Comparison of ENCODE assay signal across 27 mouse cellular contexts in genomic region chr6:115434054-115434453, GRCm38 (mm10).
DNase-seq lines count a peak whose midpoint lies in the region; ATAC-seq and TF ChIP-seq lines count a peak whose summit lies in the region.
"Had no signal": no experiment of that assay in that cellular context is flagged by ENCODE, and none has a peak within 500 bp of the region (broad histone marks: within the 10 kb centered on the region; RNA-seq: fewer than 3 reads in every experiment).

No protein-coding gene starts in this region.

- no peaks in the 10 kb centered on the region for H3K36me3 ChIP-seq in G1E (replicated peaks)
- H3K36me3 ChIP-seq: embryonic facial prominence, embryonic 10.5 days; embryonic facial prominence, embryonic 13.5 days; forebrain, embryonic 12.5 days; forebrain, embryonic 15.5 days; heart, embryonic 12.5 days; heart, embryonic 15.5 days; hindbrain, embryonic 12.5 days; hindbrain, embryonic 15.5 days had no signal

- TF ChIP-seq CTCF in G1E (IDR thresholded peaks at IDR 0.05; ENCODE audit: low read depth, low read length) = no peak

- peak; percentile 89 for DNase-seq in 416B (ENCODE audit: low read depth)
- DNase-seq in G1E (ENCODE audit: low spot score) = no peak
- DNase-seq in gastrocnemius, postnatal 14 days = no peak
- DNase-seq in urinary bladder, adult 2 months (ENCODE audit: low spot score) = no peak
- DNase-seq: adrenal gland, adult 8-10 months; adrenal gland, postnatal 25 days; cerebellum, adult 18-20 months; cerebellum, adult 9-11 months; cerebellum, postnatal 25 days; embryo, embryonic 11 days; gastrocnemius, postnatal 36 days; heart, adult 11 months; heart, postnatal 10 days; heart, postnatal 4 days had no signal

- ATAC-seq in G1E (ENCODE audit: extremely low read depth, insufficient number of reproducible peaks, low FRiP score, poor library complexity, severe bottlenecking) = peak; percentile 38
- peak; percentile 87 for ATAC-seq in common myeloid progenitor, adult 5-6 weeks (replicated peaks; ENCODE audit: low read depth, poor library complexity, severe bottlenecking)
- ATAC-seq in megakaryocyte progenitor cell, adult 5-6 weeks (replicated peaks; ENCODE audit: poor library complexity) = peak; percentile 64
- ATAC-seq: activated CD4-positive, CD25-positive, alpha-beta regulatory T cell, adult 4 months; forebrain, embryonic 15.5 days; intestine, postnatal 0 days had no signal

- no peaks in the 10 kb centered on the region for H3K27me3 ChIP-seq in G1E (ENCODE audit: insufficient read depth, low read length)
- H3K27me3 ChIP-seq: embryonic facial prominence, embryonic 13.5 days; forebrain, embryonic 12.5 days; forebrain, embryonic 15.5 days; heart, embryonic 12.5 days; heart, embryonic 15.5 days; hindbrain, embryonic 12.5 days; hindbrain, embryonic 15.5 days had no signal

- no peak overlapping the region for H3K4me3 ChIP-seq in G1E (ENCODE audit: low read depth, low read length)
- H3K4me3 ChIP-seq: embryonic facial prominence, embryonic 10.5 days; embryonic facial prominence, embryonic 13.5 days; erythroblast, embryonic 14.5 days; forebrain, embryonic 12.5 days; forebrain, embryonic 15.5 days; heart, embryonic 12.5 days; heart, embryonic 15.5 days; hindbrain, embryonic 12.5 days; hindbrain, embryonic 15.5 days had no signal

- H3K9me3 ChIP-seq in G1E (replicated peaks) = no peaks in the 10 kb centered on the region
- H3K9me3 ChIP-seq: embryonic facial prominence, embryonic 10.5 days; embryonic facial prominence, embryonic 13.5 days; forebrain, embryonic 12.5 days; forebrain, embryonic 15.5 days; heart, embryonic 12.5 days; heart, embryonic 15.5 days; hindbrain, embryonic 12.5 days; hindbrain, embryonic 15.5 days had no signal

- intact Hi-C loops in gastrocnemius, postnatal 14 days (cut with DNase I; ENCODE audit: low total_unique reads) = no loop called here

- no peaks in the 10 kb centered on the region for H3K4me1 ChIP-seq in G1E (ENCODE audit: insufficient read depth, low read depth, low read length)
- H3K4me1 ChIP-seq: embryonic facial prominence, embryonic 10.5 days; embryonic facial prominence, embryonic 13.5 days; forebrain, embryonic 12.5 days; forebrain, embryonic 15.5 days; heart, embryonic 12.5 days; heart, embryonic 15.5 days; hindbrain, embryonic 12.5 days; hindbrain, embryonic 15.5 days had no signal
